8 mouse cellular contexts compared by ENCODE assay signal in genomic region chr13:58128396-58128767, GRCm38 (mm10). TPM values are rescaled to one million over a fixed set of nuclear protein-coding genes. Genes with fewer than 3 reads are reported as not detected.
DNase-seq lines count a peak whose midpoint lies in the region; ATAC-seq and TF ChIP-seq lines count a peak whose summit lies in the region.

Hnrnpa0 (minus strand) TSS chr13:58128556.

- H3K9ac ChIP-seq in heart, embryonic 11.5 days (ENCODE audit: low read depth, low read length): peak within 1 kb of the TSS; percentile 100
- H3K9ac ChIP-seq in kidney, embryonic 16.5 days (replicated peaks; ENCODE audit: low read length): peak within 1 kb of the TSS; percentile 100

- DNase-seq in brain, embryonic 14.5 days (ENCODE audit: low read depth): peak; percentile 97
- peak; percentile 97 for DNase-seq in liver
- DNase-seq in monocyte, adult 2 months (ENCODE audit: low read depth in 1 of 2, low spot score in 2 of 2): peak; percentile 79 to 93
- peak; percentile 88 to 94 for DNase-seq in spleen, postnatal 14 days (ENCODE audit: low spot score in 2 of 2)

- under 1% methylated on average over 51 of the region's 62 CpGs for WGBS in heart, embryonic 11.5 days (ENCODE audit: insufficient replicate concordance)
- WGBS in kidney, embryonic 16.5 days: under 1% methylated on average over 29 of the region's 62 CpGs

- peaks cover 12% of the 10 kb centered on the region; the same call in 1 of the 2 replicates for H3K4me1 ChIP-seq in heart, embryonic 11.5 days (ENCODE audit: control insufficient read depth, insufficient read depth, low read length)
- peaks cover 33% of the 10 kb centered on the region for H3K4me1 ChIP-seq in kidney, embryonic 16.5 days (ENCODE audit: insufficient read depth, low read length)

- no peaks in the 10 kb centered on the region for H3K27me3 ChIP-seq in C2C12 (ENCODE audit: control insufficient read depth, insufficient read depth, insufficient read length)
- no peaks in the 10 kb centered on the region for H3K27me3 ChIP-seq in heart, embryonic 11.5 days (ENCODE audit: control insufficient read depth, insufficient read depth, low read length)
- H3K27me3 ChIP-seq in kidney, embryonic 16.5 days (ENCODE audit: insufficient read depth, low read length): no peaks in the 10 kb centered on the region

- peak within 1 kb of the TSS; percentile 66 for H3K4me3 ChIP-seq in C2C12 (ENCODE audit: insufficient read depth, poor library complexity, severe bottlenecking)
- H3K4me3 ChIP-seq in heart, embryonic 11.5 days (ENCODE audit: low read depth, low read length): peak within 1 kb of the TSS; percentile 98
- H3K4me3 ChIP-seq in kidney, embryonic 16.5 days (ENCODE audit: low read length): peak within 1 kb of the TSS; percentile 92

- peak within 1 kb of the TSS; percentile 100 for H3K27ac ChIP-seq in heart, embryonic 11.5 days (ENCODE audit: low read depth, low read length)
- peak within 1 kb of the TSS; percentile 98 for H3K27ac ChIP-seq in kidney, embryonic 16.5 days (ENCODE audit: low read length)

- peaks cover 30% of the 10 kb centered on the region for H3K79me2 ChIP-seq in C2C12 (ENCODE audit: control insufficient read depth, insufficient read depth)

- peak; percentile 99 for TF ChIP-seq POLR2A in brain, embryonic 14.5 days (IDR thresholded peaks at IDR 0.05; ENCODE audit: borderline replicate concordance, extremely low read depth, insufficient read depth, insufficient read length, poor library complexity, severe bottlenecking)

- H3K36me3 ChIP-seq in C2C12 (ENCODE audit: control insufficient read depth, insufficient read depth): peaks cover 15% of the 10 kb centered on the region
- H3K36me3 ChIP-seq in heart, embryonic 11.5 days (ENCODE audit: control insufficient read depth, insufficient read depth, low read length): peaks cover 4% of the 10 kb centered on the region; the same call in 1 of the 2 replicates
- peaks cover 3% of the 10 kb centered on the region; the same call in 1 of the 2 replicates for H3K36me3 ChIP-seq in kidney, embryonic 16.5 days (ENCODE audit: insufficient read depth, low read length)

- H3K79me3 ChIP-seq in C2C12 (ENCODE audit: low read depth): peaks cover 21% of the 10 kb centered on the region

- no peaks in the 10 kb centered on the region for H3K9me3 ChIP-seq in heart, embryonic 11.5 days (replicated peaks; ENCODE audit: control insufficient read depth, low read length)
- H3K9me3 ChIP-seq in kidney, embryonic 16.5 days (ENCODE audit: low read length): no peaks in the 10 kb centered on the region

- peak within 1 kb of the TSS; percentile 75 for H3K4me2 ChIP-seq in heart, embryonic 11.5 days
- peak within 1 kb of the TSS; percentile 78 for H3K4me2 ChIP-seq in kidney, embryonic 16.5 days (replicated peaks; ENCODE audit: low read depth, low read length)

- H3ac ChIP-seq in C2C12 (ENCODE audit: control insufficient read depth, insufficient read length, low read depth): peak within 1 kb of the TSS; percentile 100

- no peak for TF ChIP-seq CTCF in C2C12 (IDR thresholded peaks at IDR 0.05; ENCODE audit: control insufficient read depth, insufficient read depth, insufficient read length)
- TF ChIP-seq CTCF in brain, embryonic 14.5 days (IDR thresholded peaks at IDR 0.05; ENCODE audit: borderline replicate concordance, extremely low read depth, insufficient read depth, insufficient read length): no peak

- ATAC-seq in erythroblast, adult 5-6 weeks (replicated peaks; ENCODE audit: low FRiP score, poor library complexity, severe bottlenecking): peak; percentile 80
- peak; percentile 95 for ATAC-seq in heart, embryonic 11.5 days (replicated peaks; ENCODE audit: insufficient number of reproducible peaks, low FRiP score, low TSS enrichment)
- peak; percentile 94 for ATAC-seq in kidney, embryonic 16.5 days (ENCODE audit: low FRiP score, low TSS enrichment)

TF ChIP-seq in C2C12, 6 proteins besides CTCF, POLR2A, EP300 and RAD21:
- TF ChIP-seq MYOD1 (IDR thresholded peaks at IDR 0.05; ENCODE audit: control insufficient read depth, insufficient read length, low read depth): no peak
- TF ChIP-seq CEBPB (IDR thresholded peaks at IDR 0.05; ENCODE audit: low read depth): no peak
- no peak for TF ChIP-seq MYOG (IDR thresholded peaks at IDR 0.05; ENCODE audit: control insufficient read depth, extremely low read depth, insufficient read length)

RNA-seq across cellular contexts. Expression of gene Hnrnpa0, which starts in this region (rescaled TPM):
- 173 TPM for polyA plus RNA-seq in C2C12 (2012; fragmentation: generic; extraction: Trizol)
- polyA plus RNA-seq in brain, embryonic 14.5 days (2012; rRNA removed): 391 and 399 TPM in 2 replicates
- total RNA-seq in erythroblast, adult 5-6 weeks (2015; ENCODE audit: low replicate concordance): 29.6 and 35.1 TPM in 2 replicates
- 12.9 and 24.4 TPM in 2 replicates for total RNA-seq in erythroblast, adult 5-6 weeks (2017; ENCODE audit: low replicate concordance)
- polyA plus RNA-seq in heart, embryonic 11.5 days (2014; fragmentation: Nextera tagmentation; extraction: Ambion mirVana): 18.2 and 21.7 TPM in 2 replicates
- polyA plus RNA-seq in kidney, embryonic 16.5 days (2015; fragmentation: Nextera tagmentation; extraction: Ambion mirVana): 23.2 and 32.9 TPM in 2 replicates

Comparison
In these comparisons a context has a peak if more than half of its experiments do, and no peak if none do; other contexts are left out.
1. Peak in every context shown above with its lines: DNase-seq, ATAC-seq, H3K4me3 ChIP-seq and H3K27ac ChIP-seq.